Mouse (Mus musculus): ENCODE data around the gene Jam3. TPM values are rescaled to one million over a fixed set of nuclear protein-coding genes. Genes with fewer than 3 reads are reported as not detected.

Gene Jam3
- total RNA-seq, 2 experiments from 2014 or later, result 19.2 to 21.2 TPM

- intact Hi-C loops (cut with DNase I; ENCODE audit: low total_unique reads), result loop anchor here (10.0 kb wide), 1 partner anchor 249 kb away; no protein-coding TSS in a partner anchor
These were observed 79.4 kb downstream of the Jam3 start for GRCm38 (mm10) chr9:27075812-27076211.

GRCm38 (mm10) chr9:27074677-27075076 lies 80.5 kb downstream of the Jam3 start:
- intact Hi-C loops (cut with DNase I; ENCODE audit: low total_unique reads), result loop anchor here (10.0 kb wide), 1 partner anchor 250 kb away; no protein-coding TSS in a partner anchor
- DNase-seq, result no peak

More at GRCm38 (mm10) chr9:27075812-27076211, 79.4 kb downstream of the Jam3 start:
- no peak for DNase-seq

- DNase-seq, result no peak
- intact Hi-C loops (cut with DNase I; ENCODE audit: low total_unique reads), result loop anchor here (10.0 kb wide), 1 partner anchor 254 kb away; no protein-coding TSS in a partner anchor
These were observed 84.3 kb downstream of the Jam3 start for GRCm38 (mm10) chr9:27070895-27071294.

GRCm38 (mm10) chr9:27058341-27058740 lies 96.9 kb downstream of the Jam3 start:
- intact Hi-C loops (cut with DNase I; ENCODE audit: low total_unique reads), result no loop called here
- DNase-seq, result no peak

- DNase-seq, result no peak
- intact Hi-C loops (cut with DNase I; ENCODE audit: low total_unique reads), result no loop called here
These were observed 105.7 kb downstream of the Jam3 start for GRCm38 (mm10) chr9:27049492-27049891.

Other genes starting within 250 kb of the Jam3 start
- not detected for gene Gm1110, start 232.3 kb downstream of the Jam3 start, total RNA-seq (2021)
- 10 to 100 TPM; 27.7 to 32.1 TPM for gene Acad8, start 155.9 kb downstream of the Jam3 start, total RNA-seq (2021)
- 10 to 100 TPM; 24.1 to 28.4 TPM for gene Thyn1, start 155.7 kb downstream of the Jam3 start, total RNA-seq (2021)
- 10 to 100 TPM; 28.1 to 28.4 TPM for gene Vps26b, start 125.4 kb downstream of the Jam3 start, total RNA-seq (2021)
- gene Ncapd3, start 125.2 kb downstream of the Jam3 start, total RNA-seq (2021), result 1 to 10 TPM; 5.1 to 6.8 TPM
- 1 to 10 TPM; 2.8 to 5.5 TPM for gene Igsf9b, start 143.8 kb upstream of the Jam3 start, total RNA-seq (2021)
- not detected for gene Spata19, start 241.4 kb upstream of the Jam3 start, total RNA-seq (2021)